Mouse (Mus musculus) Muller cell, postnatal 12 days (primary cell): ENCODE measurements around the gene Gzmn.
"Not testable (repeated sequence)": the region's sequence is repeated elsewhere in the genome, so short reads cannot be mapped to it uniquely, and the experiment has no call there.

Source experiments
- DNase-seq: peaks from one replicate; pipeline ENCODE4 v3.0.0-alpha.2; 2015; ENCODE audit errors: inconsistent ontology term

Gzmn gene

GRCm38 (mm10) chr14:56174499-56174898 lies at the start of gene Gzmn:
Gene Gzmn, minus strand, starts transcription at chr14:56174599.
- DNase-seq: no peak

GRCm38 (mm10) chr14:56211317-56211716 lies 36.9 kb upstream of the Gzmn start, which contains the start of gene Gzmf:
Gene Gzmf, minus strand, starts transcription at chr14:56211417.
- DNase-seq: no peak

- no peak for DNase-seq
Observed at GRCm38 (mm10) chr14:56205613-56206012, 31.2 kb upstream of the Gzmn start.

- DNase-seq: peak; percentile 53
Observed at GRCm38 (mm10) chr14:56205021-56205420, 30.6 kb upstream of the Gzmn start.

GRCm38 (mm10) chr14:56203975-56204374 lies 29.6 kb upstream of the Gzmn start:
- peak; percentile 50 for DNase-seq

GRCm38 (mm10) chr14:56186946-56187345 lies 12.5 kb upstream of the Gzmn start:
- DNase-seq: no peak

GRCm38 (mm10) chr14:56186521-56186920 lies 12.1 kb upstream of the Gzmn start:
- no peak for DNase-seq

- DNase-seq: peak; percentile 14
Observed at GRCm38 (mm10) chr14:56177651-56178050, 3.3 kb upstream of the Gzmn start.

- DNase-seq: no peak
Observed at GRCm38 (mm10) chr14:56173396-56173795, 1.0 kb downstream of the Gzmn start.

- DNase-seq: no peak
Observed at GRCm38 (mm10) chr14:56172744-56173143, 1.7 kb downstream of the Gzmn start.

GRCm38 (mm10) chr14:56168009-56168408 lies 6.4 kb downstream of the Gzmn start:
- no peak for DNase-seq

GRCm38 (mm10) chr14:56162109-56162508 lies 12.3 kb downstream of the Gzmn start:
- no peak for DNase-seq

- not testable (repeated sequence) for DNase-seq
Observed at GRCm38 (mm10) chr14:56159479-56159878, 14.9 kb downstream of the Gzmn start, which contains the start of gene Gzmg. Gene Gzmg, minus strand, starts transcription at chr14:56159579.

- no peak for DNase-seq
Observed at GRCm38 (mm10) chr14:56155340-56155739, 19.1 kb downstream of the Gzmn start.

GRCm38 (mm10) chr14:56133675-56134074 lies 40.7 kb downstream of the Gzmn start:
- DNase-seq: not testable (repeated sequence)

GRCm38 (mm10) chr14:56132508-56132907 lies 41.9 kb downstream of the Gzmn start, which contains the start of gene Gzmd:
Gene Gzmd, minus strand, starts transcription at chr14:56132608.
- not testable (repeated sequence) for DNase-seq

- no peak for DNase-seq
Observed at GRCm38 (mm10) chr14:56128341-56128740, 46.1 kb downstream of the Gzmn start.

GRCm38 (mm10) chr14:56123516-56123915 lies 50.9 kb downstream of the Gzmn start:
- DNase-seq: no peak

- DNase-seq: no peak
Observed at GRCm38 (mm10) chr14:56120525-56120924, 53.9 kb downstream of the Gzmn start, which contains the start of gene Gzme. Gene Gzme, minus strand, starts transcription at chr14:56120625.
